In genomic region chr5:100070255-100070654, GRCm38 (mm10) we compare ENCODE assay signal across 8 mouse cellular contexts. TPM values are rescaled to one million over a fixed set of nuclear protein-coding genes. Genes with fewer than 3 reads are reported as not detected.
DNase-seq lines count a peak whose midpoint lies in the region; ATAC-seq and TF ChIP-seq lines count a peak whose summit lies in the region.

No protein-coding gene starts in this region.

- no peaks in the 10 kb centered on the region for H3K27me3 ChIP-seq in heart, adult 2 months (ENCODE audit: control insufficient read depth, insufficient read depth, low read length)
- H3K27me3 ChIP-seq in liver, embryonic 12.5 days (replicated peaks): no peaks in the 10 kb centered on the region
- H3K27me3 ChIP-seq in splenic B cell, adult 2 months (ENCODE audit: control insufficient read depth, insufficient read depth, low read length, poor library complexity, severe bottlenecking): no peaks in the 10 kb centered on the region

- H3K79me2 ChIP-seq in heart, adult 2 months (replicated peaks; ENCODE audit: control insufficient read depth, insufficient read depth, low read length): no peaks in the 10 kb centered on the region

- H3K9me3 ChIP-seq in liver, embryonic 12.5 days (replicated peaks): no peaks in the 10 kb centered on the region

- H3K4me3 ChIP-seq in heart, adult 2 months: no peak overlapping the region
- H3K4me3 ChIP-seq in liver, embryonic 12.5 days: no peak overlapping the region

- H3K9ac ChIP-seq in heart, adult 2 months (ENCODE audit: low read depth, low read length): no peak overlapping the region
- H3K9ac ChIP-seq in liver, embryonic 12.5 days: no peak overlapping the region

- TF ChIP-seq POLR2A in heart, adult 2 months (IDR thresholded peaks at IDR 0.05; ENCODE audit: insufficient read depth, low read depth, low read length): no peak

- DNase-seq in A20 (ENCODE audit: low read depth, low spot score): peak; percentile 72
- DNase-seq in adrenal gland, postnatal 10 days: peak; percentile 94
- peak; percentile 84 for DNase-seq in embryo, embryonic 9.5 days (ENCODE audit: extremely low spot score)
- peak; percentile 79 to 91 for DNase-seq in heart, adult 2 months
- DNase-seq in kidney, postnatal 10 days: peak; percentile 90
- DNase-seq in neural tube, embryonic 10.5 days (ENCODE audit: extremely low spot score, low spot score): peak; percentile 87
- peak; percentile 83 for DNase-seq in splenic B cell, adult 2 months (ENCODE audit: low read depth, low spot score)

- no peak overlapping the region for H3K27ac ChIP-seq in heart, adult 2 months
- H3K27ac ChIP-seq in liver, embryonic 12.5 days: no peak overlapping the region

- H3K36me3 ChIP-seq in heart, adult 2 months (ENCODE audit: control insufficient read depth, insufficient read depth, low read length): no peaks in the 10 kb centered on the region
- peaks cover 68% of the 10 kb centered on the region for H3K36me3 ChIP-seq in liver, embryonic 12.5 days
- no peaks in the 10 kb centered on the region; the same call in 1 of the 2 replicates for H3K36me3 ChIP-seq in splenic B cell, adult 2 months (ENCODE audit: control insufficient read depth, insufficient read depth, low read length, poor library complexity, severe bottlenecking)

- intact Hi-C loops in heart, adult 2 months (cut with DNase I): loop anchor here (1.0 to 5.0 kb wide), 3 partner anchors 87 to 252 kb away; partner anchors contain the start of gene Tmem150c

- 20% methylated on average over 3 of the region's 3 CpGs for WGBS in heart, adult 2 months
- 14% methylated on average over 3 of the region's 3 CpGs for WGBS in liver, embryonic 12.5 days (ENCODE audit: insufficient replicate concordance)

- peak; percentile 74 for ATAC-seq in liver, embryonic 12.5 days

- TF ChIP-seq CTCF in heart, adult 2 months (IDR thresholded peaks at IDR 0.05): no peak; the same call in none of the 2 replicates

- no peak overlapping the region for H3K4me2 ChIP-seq in liver, embryonic 12.5 days

- H3K4me1 ChIP-seq in heart, adult 2 months (ENCODE audit: control insufficient read depth, insufficient read depth, low read length): no peaks in the 10 kb centered on the region
- H3K4me1 ChIP-seq in liver, embryonic 12.5 days: 0 out of 2 replicates have a peak, but pooled peaks cover 2% of the 10 kb centered on the region

- peak; percentile 93 for TF ChIP-seq EP300 in heart, adult 2 months (IDR thresholded peaks at IDR 0.05; ENCODE audit: insufficient read depth, low read depth, low read length)

RNA-seq across cellular contexts. Expression of gene Enoph1, which starts 30.5 kb away (rescaled TPM):
- 10 to 100 TPM; 23.2 to 29.4 TPM for total RNA-seq in adrenal gland, postnatal 10 days (2021)
- 1 to 10 TPM; 8.4 to 8.8 TPM for total RNA-seq in heart, adult 2 months (2021)
- polyA plus RNA-seq in heart, adult 2 months (2012; rRNA removed): 12.6 and 13.3 TPM in 2 replicates
- polyA plus RNA-seq in liver, embryonic 12.5 days (2016; fragmentation: Nextera tagmentation; extraction: Ambion mirVana): 30.7 and 33.8 TPM in 2 replicates

RNA-seq across cellular contexts. Expression of gene Hnrnpdl, which starts 30.8 kb away (rescaled TPM):
- total RNA-seq in adrenal gland, postnatal 10 days (2021): 100 to 1,000 TPM in 1 of 2 experiments, 10 to 100 TPM in 1; 96.1 to 145 TPM
- 10 to 100 TPM; 57.1 to 57.3 TPM for total RNA-seq in heart, adult 2 months (2021)
- polyA plus RNA-seq in heart, adult 2 months (2012; rRNA removed): 44.1 and 69.7 TPM in 2 replicates
- polyA plus RNA-seq in liver, embryonic 12.5 days (2016; fragmentation: Nextera tagmentation; extraction: Ambion mirVana): 88.2 and 90.9 TPM in 2 replicates
